Mouse (Mus musculus) midbrain, embryonic 14.5 days (tissue): Measurements from ENCODE around the gene Pitpnm1. TPM values are rescaled to one million over a fixed set of nuclear protein-coding genes. Genes with fewer than 3 reads are reported as not detected.
A peak's percentile ranks its signal among the peaks of the same experiment; 100 is the strongest.

ENCODE experiments used
- ATAC-seq: fragments of 200-750 bp; cut with Nextera tagmentation; 2 replicates; pipeline ENCODE4 v1.8.0; 2017; ENCODE audit warnings: moderate number of reproducible peaks, moderate library complexity; ENCODE audit not compliant: low FRiP score, low TSS enrichment
- DNase-seq: peaks from one replicate; pipeline ENCODE4 v3.0.0-alpha.2; 2015
- H3K27ac ChIP-seq: fragments of 300-500 bp; sonication (generic); replicated peaks from 2 replicates; pipeline ENCODE4 v1.5.1; 2014; ENCODE audit warnings: mild to moderate bottlenecking, low read depth, low read length, moderate library complexity
- H3K27me3 ChIP-seq: fragments of 300-500 bp; sonication (generic); 2 replicates; pipeline ENCODE4 v1.6.1; 2014; ENCODE audit warnings: low read length, control low read depth, mixed read lengths; ENCODE audit not compliant: control insufficient read depth, insufficient read depth
- H3K36me3 ChIP-seq: fragments of 300-500 bp; sonication (generic); 2 replicates; pipeline ENCODE4 v1.6.1; 2014; ENCODE audit warnings: low read length, control low read depth; ENCODE audit not compliant: control insufficient read depth, insufficient read depth
- H3K4me1 ChIP-seq: fragments of 300-500 bp; sonication (generic); 2 replicates; pipeline ENCODE4 v1.6.1; 2014; ENCODE audit warnings: mild to moderate bottlenecking, antibody characterized with exemption, low read length, control low read depth; ENCODE audit not compliant: control insufficient read depth, insufficient read depth
- H3K4me2 ChIP-seq: fragments of 300-500 bp; sonication (generic); 2 replicates; pipeline ENCODE4 v1.6.1; 2014; ENCODE audit warnings: mild to moderate bottlenecking, low read length, moderate library complexity
- H3K4me3 ChIP-seq: fragments of 300-500 bp; sonication (generic); replicated peaks from 2 replicates; pipeline ENCODE4 v1.5.1; 2014; ENCODE audit warnings: low read depth, low read length
- H3K9ac ChIP-seq: fragments of 300-500 bp; sonication (generic); replicated peaks from 2 replicates; pipeline ENCODE4 v1.6.1; 2014; ENCODE audit warnings: mild to moderate bottlenecking, low read length, moderate library complexity
- H3K9me3 ChIP-seq: fragments of 300-500 bp; sonication (generic); 2 replicates; pipeline ENCODE4 v1.6.1; 2016; ENCODE audit warnings: low read length, control low read depth, mixed read lengths; ENCODE audit not compliant: control insufficient read depth
- WGBS: fragments of 180-500 bp; shearing (Covaris S2); extraction: QIAGEN DNeasy Blood & Tissue Kit; methylation state at CpG from one replicate; pipeline ENCODE4 v1.1.7; 2014; 5-methylcytosine and 5-hydroxymethylcytosine counted together
- polyA plus RNA-seq: library from polyadenylated mRNA; unstranded; fragments of >200 nt; fragmentation: Nextera tagmentation; extraction: Ambion mirVana; gene quantifications from 2 replicates; pipeline ENCODE4 v1.2.1, GENCODE M21; 2014

The Pitpnm1 gene
- polyA plus RNA-seq, 1 experiment from 2014 or later, result 72.8 TPM

DNA sequence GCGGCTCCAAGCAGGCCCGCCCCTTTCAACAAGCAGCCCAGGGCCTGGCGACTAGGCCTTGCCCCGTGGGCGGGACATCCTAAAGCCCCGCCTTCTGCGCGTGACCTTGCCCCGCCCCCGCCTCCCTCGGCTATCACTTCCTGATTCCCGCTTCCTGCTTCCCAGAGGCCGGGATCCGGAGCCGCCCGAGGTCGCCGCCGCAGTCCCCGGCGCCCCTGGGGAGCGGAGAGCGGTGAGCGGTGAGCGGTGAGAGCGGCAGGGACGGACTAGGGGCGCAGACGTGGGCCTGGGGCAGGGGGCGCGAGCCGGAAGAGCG is 48.7 kb downstream of the Pitpnm1 start, which contains the start of gene Coro1b:
Gene Coro1b, plus strand, starts transcription at position 129 of the 316 bp plus-strand sequence.
- under 1% methylated on average over 30 of the region's 33 CpGs for WGBS
- Histone ChIP-seq H3K27ac (peak within 1 kb of the TSS; percentile 64), H3K4me2 (peak within 1 kb of the TSS; percentile 86), H3K27me3 (no peaks in the 10 kb centered on the region), H3K4me3 (peak within 1 kb of the TSS; percentile 80), H3K9me3 (0 out of 2 replicates have a peak, but pooled peaks cover 4% of the 10 kb centered on the region), H3K36me3 (peaks cover 26% of the 10 kb centered on the region), H3K9ac (peak within 1 kb of the TSS; percentile 81), H3K4me1 (peaks cover 15% of the 10 kb centered on the region; the same call in 1 of the 2 replicates)
- ATAC-seq, result peak; percentile 92
- peak; percentile 95 for DNase-seq

DNA sequence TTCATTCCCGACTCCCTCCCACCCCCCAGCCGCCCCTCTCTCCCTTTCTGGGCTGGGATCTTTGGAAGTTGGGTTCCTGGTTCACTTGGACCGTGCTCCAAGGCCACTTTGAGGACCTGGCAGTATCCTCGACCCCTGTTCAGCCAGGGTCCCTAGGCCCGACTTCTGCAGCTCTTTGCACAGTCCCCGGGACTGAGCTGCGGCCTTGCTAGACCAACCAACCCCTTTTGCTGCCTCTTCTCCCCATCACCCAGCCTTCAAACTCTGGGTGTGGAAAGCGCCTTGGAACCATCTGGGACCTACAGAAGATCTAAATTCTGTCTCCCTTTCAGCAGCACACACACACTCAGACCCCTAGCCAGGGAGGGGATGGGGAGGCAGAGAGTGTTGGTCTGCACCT is 49.0 kb downstream of the Pitpnm1 start:
- peak overlapping the region; percentile 64 for H3K27ac ChIP-seq
- peak overlapping the region; percentile 86 for H3K4me2 ChIP-seq
- H3K9ac ChIP-seq, result peak overlapping the region; percentile 81
- H3K9me3 ChIP-seq, result 0 out of 2 replicates have a peak, but pooled peaks cover 4% of the 10 kb centered on the region
- H3K36me3 ChIP-seq, result peaks cover 30% of the 10 kb centered on the region
- H3K4me1 ChIP-seq, result peaks cover 15% of the 10 kb centered on the region; the same call in 1 of the 2 replicates
- DNase-seq, result no peak
- no peaks in the 10 kb centered on the region for H3K27me3 ChIP-seq
- 3% methylated on average over 8 of the region's 8 CpGs for WGBS
- ATAC-seq, result no peak
- H3K4me3 ChIP-seq, result peak overlapping the region; percentile 80

DNA sequence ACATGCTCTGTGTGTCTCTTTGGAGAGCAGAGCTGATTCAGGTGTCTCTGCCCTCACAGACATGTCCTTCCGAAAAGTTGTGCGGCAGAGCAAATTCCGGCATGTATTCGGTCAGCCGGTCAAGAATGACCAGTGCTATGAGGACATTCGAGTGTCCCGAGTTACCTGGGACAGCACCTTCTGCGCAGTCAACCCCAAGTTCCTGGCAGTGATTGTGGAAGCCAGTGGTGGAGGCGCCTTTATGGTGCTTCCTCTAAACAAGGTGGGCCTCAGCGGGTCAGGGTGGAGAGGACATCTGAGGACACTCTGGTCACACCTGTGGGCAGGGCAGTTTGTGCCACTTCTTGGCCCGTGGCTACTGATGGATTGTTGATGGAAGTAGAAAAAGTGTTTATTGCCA is 49.5 kb downstream of the Pitpnm1 start:
- Histone ChIP-seq H3K9me3 (0 out of 2 replicates have a peak, but pooled peaks cover 4% of the 10 kb centered on the region), H3K4me2 (peak overlapping the region; percentile 86), H3K4me1 (peaks cover 15% of the 10 kb centered on the region; the same call in 1 of the 2 replicates), H3K9ac (peak overlapping the region; percentile 81), H3K27ac (no peak overlapping the region), H3K36me3 (peaks cover 32% of the 10 kb centered on the region), H3K4me3 (peak overlapping the region; percentile 80), H3K27me3 (no peaks in the 10 kb centered on the region)
- WGBS, result 90% methylated on average over 11 of the region's 11 CpGs
- DNase-seq (no peak), ATAC-seq (no peak)

DNA sequence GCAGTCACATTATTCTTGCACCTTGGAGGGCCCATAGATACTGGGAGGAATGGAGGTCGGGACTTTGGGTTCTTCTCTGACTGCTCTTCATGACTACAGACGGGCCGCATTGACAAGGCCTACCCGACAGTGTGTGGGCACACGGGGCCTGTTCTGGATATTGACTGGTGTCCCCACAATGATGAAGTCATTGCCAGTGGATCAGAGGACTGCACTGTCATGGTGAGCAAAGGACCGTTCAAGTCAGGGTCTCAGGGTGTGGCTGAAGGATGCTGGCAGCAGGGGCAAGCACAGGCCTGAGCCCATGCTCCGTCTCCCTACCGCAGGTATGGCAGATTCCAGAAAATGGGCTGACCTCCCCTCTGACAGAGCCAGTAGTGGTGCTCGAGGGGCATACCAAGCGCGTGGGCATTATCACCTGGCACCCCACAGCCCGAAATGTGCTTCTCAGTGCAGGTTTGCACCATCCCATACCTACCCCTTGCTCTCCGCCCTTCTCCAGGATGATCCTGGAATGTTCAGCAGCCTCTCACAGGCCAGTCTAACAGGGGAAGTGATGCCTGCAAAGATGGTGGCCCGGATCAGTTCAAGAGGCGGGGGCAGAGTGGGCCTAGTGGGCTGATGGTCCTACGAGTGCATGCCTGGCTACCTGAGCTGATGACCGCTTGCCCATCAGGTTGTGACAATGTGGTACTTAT is 50.1 kb downstream of the Pitpnm1 start:
- Histone ChIP-seq H3K9me3 (0 out of 2 replicates have a peak, but pooled peaks cover 4% of the 10 kb centered on the region), H3K4me2 (peak overlapping the region; percentile 86; the same call in 1 of the 2 replicates), H3K27me3 (no peaks in the 10 kb centered on the region), H3K27ac (no peak overlapping the region), H3K4me3 (0 out of 2 replicates have a peak overlapping the region, but pooled peaks have one; percentile 2), H3K36me3 (peaks cover 32% of the 10 kb centered on the region), H3K4me1 (peaks cover 15% of the 10 kb centered on the region; the same call in 1 of the 2 replicates), H3K9ac (no peak overlapping the region)
- WGBS, result 95% methylated on average over 17 of the region's 17 CpGs
- no peak for DNase-seq
- ATAC-seq, result no peak

DNA sequence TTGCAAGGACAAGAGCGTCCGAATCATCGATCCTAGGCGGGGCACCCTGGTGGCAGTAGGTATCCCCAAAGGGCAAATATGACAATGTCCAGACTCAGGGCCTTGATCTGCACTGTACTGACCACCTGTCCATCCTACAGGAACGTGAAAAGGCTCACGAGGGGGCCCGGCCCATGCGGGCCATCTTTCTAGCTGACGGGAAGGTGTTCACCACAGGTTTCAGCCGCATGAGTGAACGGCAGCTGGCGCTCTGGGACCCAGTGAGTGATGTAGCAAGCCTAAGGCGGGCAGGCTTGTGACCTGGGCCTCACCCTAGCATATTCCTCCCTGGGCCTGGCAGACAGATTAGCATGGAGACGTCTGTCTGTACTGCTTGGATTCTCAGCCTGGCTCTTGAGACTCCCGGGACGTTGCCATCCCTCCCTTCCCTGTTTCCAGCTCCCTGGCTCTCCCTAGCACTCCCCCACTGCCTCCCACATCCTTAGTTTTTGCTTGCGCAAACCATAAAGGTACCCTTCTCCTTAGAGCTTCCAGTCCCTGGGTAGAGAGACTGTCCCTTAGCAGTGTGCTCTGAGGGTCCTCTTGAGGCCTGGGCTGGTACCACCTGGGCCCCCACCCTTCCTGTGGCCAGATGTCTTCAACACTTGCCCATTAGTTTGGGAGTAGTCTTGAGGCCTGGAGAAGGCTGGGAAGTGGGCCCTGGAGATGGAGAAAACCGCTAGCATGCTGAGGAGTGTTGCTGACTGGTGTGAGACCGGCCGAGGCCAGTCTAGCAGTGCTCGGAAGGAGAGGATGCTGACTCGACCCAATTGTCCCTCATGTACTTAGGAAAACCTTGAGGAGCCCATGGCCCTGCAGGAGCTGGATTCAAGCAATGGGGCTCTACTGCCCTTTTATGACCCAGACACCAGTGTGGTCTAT is 51.0 kb downstream of the Pitpnm1 start:
- Histone ChIP-seq H3K9me3 (0 out of 2 replicates have a peak, but pooled peaks cover 2% of the 10 kb centered on the region), H3K27me3 (no peaks in the 10 kb centered on the region), H3K4me3 (no peak overlapping the region), H3K9ac (no peak overlapping the region), H3K4me1 (peaks cover 15% of the 10 kb centered on the region; the same call in 1 of the 2 replicates), H3K4me2 (no peak overlapping the region), H3K36me3 (peaks cover 39% of the 10 kb centered on the region), H3K27ac (no peak overlapping the region)
- 91% methylated on average over 22 of the region's 22 CpGs for WGBS
- DNase-seq, result no peak
- no peak for ATAC-seq

DNA sequence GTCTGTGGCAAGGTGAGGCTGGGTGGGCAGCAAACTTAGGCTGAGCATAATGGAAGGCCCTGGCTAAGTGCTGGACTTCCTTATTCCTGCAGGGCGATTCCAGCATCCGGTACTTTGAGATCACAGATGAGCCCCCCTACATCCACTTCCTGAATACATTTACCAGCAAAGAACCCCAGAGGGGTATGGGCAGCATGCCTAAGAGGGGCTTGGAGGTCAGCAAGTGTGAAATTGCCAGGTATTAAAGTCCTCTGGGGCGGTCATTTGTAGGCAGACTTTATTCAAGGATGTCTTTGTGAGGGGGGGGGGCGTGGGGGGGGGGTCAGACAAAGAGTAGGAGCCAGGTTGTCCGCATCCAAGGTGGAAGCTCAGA is 51.7 kb downstream of the Pitpnm1 start:
- Histone ChIP-seq H3K27me3 (no peaks in the 10 kb centered on the region), H3K4me2 (no peak overlapping the region), H3K9me3 (no peaks in the 10 kb centered on the region), H3K4me1 (peaks cover 15% of the 10 kb centered on the region; the same call in 1 of the 2 replicates), H3K4me3 (no peak overlapping the region), H3K36me3 (peaks cover 45% of the 10 kb centered on the region), H3K9ac (no peak overlapping the region), H3K27ac (no peak overlapping the region)
- WGBS, result 75% methylated on average over 5 of the region's 5 CpGs
- DNase-seq (no peak), ATAC-seq (no peak)

DNA sequence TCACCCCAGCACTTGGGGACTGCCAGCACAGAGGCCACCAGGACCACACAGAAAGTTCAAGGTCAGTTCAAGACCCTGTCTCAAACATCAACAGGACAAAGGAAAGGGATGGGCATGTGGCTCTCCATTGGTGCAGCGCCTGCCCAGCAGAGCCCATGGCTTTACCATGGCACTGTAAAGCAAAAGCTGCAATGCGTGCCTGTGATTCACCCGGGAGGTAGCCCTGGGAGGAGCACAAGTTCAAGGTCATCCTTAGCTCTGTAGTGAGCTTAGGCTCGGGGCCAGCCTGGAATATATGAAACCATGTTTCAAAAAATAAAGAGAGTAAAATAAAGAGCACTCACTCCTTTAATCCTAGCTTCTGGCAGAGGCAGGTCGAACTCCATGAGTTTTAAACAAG is 52.1 kb downstream of the Pitpnm1 start:
- H3K9me3 ChIP-seq, result no peaks in the 10 kb centered on the region
- H3K36me3 ChIP-seq, result peaks cover 49% of the 10 kb centered on the region
- no peak for ATAC-seq
- DNase-seq, result no peak
- no peak overlapping the region for H3K9ac ChIP-seq
- 93% methylated on average over 5 of the region's 5 CpGs for WGBS
- no peak overlapping the region for H3K4me3 ChIP-seq
- H3K27me3 ChIP-seq, result no peaks in the 10 kb centered on the region
- H3K27ac ChIP-seq, result no peak overlapping the region
- H3K4me2 ChIP-seq, result no peak overlapping the region
- H3K4me1 ChIP-seq, result peaks cover 15% of the 10 kb centered on the region; the same call in 1 of the 2 replicates

DNA sequence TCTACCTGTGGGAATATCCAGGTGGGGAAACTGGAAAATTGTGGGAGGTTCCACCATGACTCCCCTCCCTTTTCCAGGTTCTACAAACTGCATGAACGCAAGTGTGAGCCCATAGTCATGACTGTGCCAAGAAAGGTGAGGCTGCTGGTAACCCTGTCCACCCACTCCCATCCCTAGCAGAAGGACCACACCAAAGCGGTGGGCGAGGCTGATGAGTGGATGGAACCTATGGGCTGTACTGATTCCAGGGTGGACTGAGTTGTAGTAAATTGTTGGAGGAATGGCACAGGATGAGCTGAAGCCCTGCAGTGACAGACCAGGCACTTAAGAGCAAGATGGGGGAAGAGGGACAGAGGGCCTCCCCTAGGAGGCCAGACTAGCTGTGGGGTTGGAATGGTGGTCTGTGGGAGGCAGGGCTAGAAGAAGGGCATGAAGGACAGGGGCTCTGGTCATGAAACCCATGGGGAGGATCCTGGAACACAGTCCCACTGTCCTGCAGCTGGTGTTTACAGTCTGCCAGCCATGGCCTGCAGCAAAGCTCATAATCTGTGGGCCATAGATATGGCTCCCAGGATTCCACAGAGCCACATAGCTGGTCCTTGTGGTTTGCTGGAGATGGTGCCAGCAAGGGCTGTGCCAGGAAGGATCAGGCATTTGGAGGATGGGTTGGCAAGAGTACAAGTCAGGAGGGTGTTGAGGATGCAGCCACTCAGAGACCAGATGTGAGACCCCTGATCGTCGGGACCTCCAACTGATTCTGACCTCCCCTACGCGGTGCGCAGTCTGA is 52.8 kb downstream of the Pitpnm1 start:
- no peak overlapping the region for H3K4me2 ChIP-seq
- H3K27ac ChIP-seq, result no peak overlapping the region
- peaks cover 13% of the 10 kb centered on the region; the same call in 1 of the 2 replicates for H3K4me1 ChIP-seq
- H3K27me3 ChIP-seq, result no peaks in the 10 kb centered on the region
- WGBS, result 90% methylated on average over 8 of the region's 8 CpGs
- H3K9me3 ChIP-seq, result no peaks in the 10 kb centered on the region
- H3K36me3 ChIP-seq, result peaks cover 57% of the 10 kb centered on the region
- no peak overlapping the region for H3K4me3 ChIP-seq
- H3K9ac ChIP-seq, result no peak overlapping the region
- no peak for ATAC-seq
- DNase-seq, result no peak
